ENCODE assay signal across 8 mouse cellular contexts in genomic region chr4:117866083-117866482, GRCm38 (mm10). TPM values are rescaled to one million over a fixed set of nuclear protein-coding genes. Genes with fewer than 3 reads are reported as not detected.
DNase-seq lines count a peak whose midpoint lies in the region; ATAC-seq and TF ChIP-seq lines count a peak whose summit lies in the region.

No protein-coding gene starts in this region.

- H3K27me3 ChIP-seq in midbrain, postnatal 0 days (ENCODE audit: insufficient read depth, low read length) = no peaks in the 10 kb centered on the region
- peaks cover 23% of the 10 kb centered on the region for H3K27me3 ChIP-seq in midbrain, embryonic 10.5 days (ENCODE audit: low read depth, poor library complexity, severe bottlenecking)
- no peaks in the 10 kb centered on the region for H3K27me3 ChIP-seq in embryonic facial prominence, embryonic 13.5 days
- no peaks in the 10 kb centered on the region; the same call in 1 of the 2 replicates for H3K27me3 ChIP-seq in intestine, postnatal 0 days (replicated peaks; ENCODE audit: control insufficient read depth, insufficient read depth, low read length)

- H3K9ac ChIP-seq in midbrain, postnatal 0 days (replicated peaks; ENCODE audit: low read length, poor library complexity, severe bottlenecking) = no peak overlapping the region
- no peak overlapping the region for H3K9ac ChIP-seq in embryonic facial prominence, embryonic 13.5 days
- no peak overlapping the region for H3K9ac ChIP-seq in intestine, postnatal 0 days (ENCODE audit: low read depth, low read length)

- 0 out of 2 replicates have a peak, but pooled peaks cover 3% of the 10 kb centered on the region for H3K36me3 ChIP-seq in midbrain, postnatal 0 days (ENCODE audit: insufficient read depth, low read length)
- no peaks in the 10 kb centered on the region for H3K36me3 ChIP-seq in midbrain, embryonic 10.5 days
- H3K36me3 ChIP-seq in embryonic facial prominence, embryonic 13.5 days = peaks cover 10% of the 10 kb centered on the region; the same call in 1 of the 2 replicates
- peaks cover 4% of the 10 kb centered on the region; the same call in 1 of the 2 replicates for H3K36me3 ChIP-seq in intestine, postnatal 0 days (ENCODE audit: control insufficient read depth, insufficient read depth)

- TF ChIP-seq CTCF in midbrain, postnatal 0 days (IDR thresholded peaks at IDR 0.05) = no peak
- no peak for TF ChIP-seq CTCF in intestine, postnatal 0 days (IDR thresholded peaks at IDR 0.05; ENCODE audit: low read depth)

- no peak overlapping the region for H3K27ac ChIP-seq in midbrain, postnatal 0 days (ENCODE audit: low read depth, low read length)
- no peak overlapping the region for H3K27ac ChIP-seq in midbrain, embryonic 10.5 days (replicated peaks)
- H3K27ac ChIP-seq in embryonic facial prominence, embryonic 13.5 days = no peak overlapping the region; the same call in 1 of the 2 replicates
- H3K27ac ChIP-seq in intestine, postnatal 0 days (ENCODE audit: low read depth, low read length) = no peak overlapping the region

- 0 out of 2 replicates have a peak, but pooled peaks cover 3% of the 10 kb centered on the region for H3K4me1 ChIP-seq in midbrain, postnatal 0 days (ENCODE audit: insufficient read depth, low read length)
- H3K4me1 ChIP-seq in midbrain, embryonic 10.5 days = peaks cover 39% of the 10 kb centered on the region
- peaks cover 34% of the 10 kb centered on the region for H3K4me1 ChIP-seq in embryonic facial prominence, embryonic 13.5 days
- no peaks in the 10 kb centered on the region for H3K4me1 ChIP-seq in intestine, postnatal 0 days (replicated peaks; ENCODE audit: control insufficient read depth, insufficient read depth, low read length)

- 55% methylated on average over 9 of the region's 9 CpGs for WGBS in midbrain, postnatal 0 days
- 64% methylated on average over 9 of the region's 9 CpGs for WGBS in midbrain, embryonic 10.5 days
- WGBS in embryonic facial prominence, embryonic 13.5 days = 45% methylated on average over 9 of the region's 9 CpGs
- WGBS in intestine, postnatal 0 days = 57% methylated on average over 9 of the region's 9 CpGs

- H3K4me3 ChIP-seq in midbrain, postnatal 0 days (ENCODE audit: low read depth, low read length) = no peak overlapping the region
- no peak overlapping the region for H3K4me3 ChIP-seq in midbrain, embryonic 10.5 days
- H3K4me3 ChIP-seq in embryonic facial prominence, embryonic 13.5 days = no peak overlapping the region
- no peak overlapping the region for H3K4me3 ChIP-seq in intestine, postnatal 0 days (ENCODE audit: low read depth, low read length)

- no peak for ATAC-seq in midbrain, postnatal 0 days (ENCODE audit: low FRiP score)
- no peak for ATAC-seq in embryonic facial prominence, embryonic 13.5 days (ENCODE audit: insufficient number of reproducible peaks, insufficient read depth, low FRiP score, low TSS enrichment, low read depth)
- 0 out of 2 replicates have a peak, but pooled peaks have one; percentile 23 for ATAC-seq in intestine, postnatal 0 days

- no peak overlapping the region for H3K4me2 ChIP-seq in midbrain, postnatal 0 days (ENCODE audit: low read depth, low read length, poor library complexity, severe bottlenecking)
- H3K4me2 ChIP-seq in embryonic facial prominence, embryonic 13.5 days = peak overlapping the region; percentile 17; the same call in 1 of the 2 replicates
- H3K4me2 ChIP-seq in intestine, postnatal 0 days (replicated peaks; ENCODE audit: low read depth) = no peak overlapping the region

- no peaks in the 10 kb centered on the region for H3K9me3 ChIP-seq in midbrain, postnatal 0 days (ENCODE audit: low read length)
- no peaks in the 10 kb centered on the region for H3K9me3 ChIP-seq in midbrain, embryonic 10.5 days (replicated peaks)
- H3K9me3 ChIP-seq in embryonic facial prominence, embryonic 13.5 days = no peaks in the 10 kb centered on the region
- H3K9me3 ChIP-seq in intestine, postnatal 0 days (ENCODE audit: control insufficient read depth) = no peaks in the 10 kb centered on the region

- DNase-seq in midbrain, postnatal 0 days (ENCODE audit: low spot score) = peak; percentile 71
- no peak for DNase-seq in midbrain, embryonic 10.5 days (ENCODE audit: low spot score)
- DNase-seq in lung, postnatal 10 days = peak; percentile 87
- peak; percentile 40 for DNase-seq in urinary bladder, postnatal 10 days (ENCODE audit: low spot score)
- DNase-seq in left cerebral cortex, adult 18-20 months (ENCODE audit: low spot score in 2 of 2) = no peak
- DNase-seq in left cerebral cortex, adult 9 months (ENCODE audit: low spot score in 2 of 2) = no peak

RNA-seq across cellular contexts. Expression of gene Ccdc24, which starts 6.3 kb away (rescaled TPM):
- 2.0 and 9.0 TPM in 2 replicates for total RNA-seq in midbrain, postnatal 0 days (2014; rRNA removed)
- polyA plus RNA-seq in midbrain, postnatal 0 days (2015; fragmentation: Nextera tagmentation; extraction: Ambion mirVana) = 1.2 and 1.4 TPM in 2 replicates
- 1.1 and 2.2 TPM in 2 replicates for polyA plus RNA-seq in midbrain, embryonic 10.5 days (2016; fragmentation: Nextera tagmentation; extraction: Ambion mirVana)
- polyA plus RNA-seq in embryonic facial prominence, embryonic 13.5 days (2015; fragmentation: Nextera tagmentation; extraction: Ambion mirVana) = 1.9 and 2.3 TPM in 2 replicates
- polyA plus RNA-seq in intestine, postnatal 0 days (2015; fragmentation: Nextera tagmentation; extraction: Ambion mirVana) = 0.64 and 0.80 TPM in 2 replicates
- under 1 TPM; 0.37 to 0.84 TPM for total RNA-seq in left cerebral cortex, adult 18-20 months (2021)

RNA-seq across cellular contexts. Expression of gene B4galt2, which starts 17.2 kb away (rescaled TPM):
- total RNA-seq in midbrain, postnatal 0 days (2014; rRNA removed) = 238 and 337 TPM in 2 replicates
- 86.8 and 92.9 TPM in 2 replicates for polyA plus RNA-seq in midbrain, postnatal 0 days (2015; fragmentation: Nextera tagmentation; extraction: Ambion mirVana)
- 24.8 and 27.9 TPM in 2 replicates for polyA plus RNA-seq in midbrain, embryonic 10.5 days (2016; fragmentation: Nextera tagmentation; extraction: Ambion mirVana)
- polyA plus RNA-seq in embryonic facial prominence, embryonic 13.5 days (2015; fragmentation: Nextera tagmentation; extraction: Ambion mirVana) = 33.8 and 38.7 TPM in 2 replicates
- polyA plus RNA-seq in intestine, postnatal 0 days (2015; fragmentation: Nextera tagmentation; extraction: Ambion mirVana) = 8.7 and 8.9 TPM in 2 replicates
- 10 to 100 TPM; 82.6 to 89.3 TPM for total RNA-seq in left cerebral cortex, adult 18-20 months (2021)

RNA-seq across cellular contexts. Expression of gene Atp6v0b, which starts 21.1 kb away (rescaled TPM):
- total RNA-seq in midbrain, postnatal 0 days (2014; rRNA removed) = 607 and 625 TPM in 2 replicates
- polyA plus RNA-seq in midbrain, postnatal 0 days (2015; fragmentation: Nextera tagmentation; extraction: Ambion mirVana) = 667 and 754 TPM in 2 replicates
- polyA plus RNA-seq in midbrain, embryonic 10.5 days (2016; fragmentation: Nextera tagmentation; extraction: Ambion mirVana) = 193 and 213 TPM in 2 replicates
- 183 and 186 TPM in 2 replicates for polyA plus RNA-seq in embryonic facial prominence, embryonic 13.5 days (2015; fragmentation: Nextera tagmentation; extraction: Ambion mirVana)
- polyA plus RNA-seq in intestine, postnatal 0 days (2015; fragmentation: Nextera tagmentation; extraction: Ambion mirVana) = 441 and 442 TPM in 2 replicates
- 100 to 1,000 TPM; 421 to 464 TPM for total RNA-seq in left cerebral cortex, adult 18-20 months (2021)

RNA-seq across cellular contexts. Expression of gene Dph2, which starts 25.7 kb away (rescaled TPM):
- total RNA-seq in midbrain, postnatal 0 days (2014; rRNA removed) = 13.8 and 23.3 TPM in 2 replicates
- polyA plus RNA-seq in midbrain, postnatal 0 days (2015; fragmentation: Nextera tagmentation; extraction: Ambion mirVana) = 13.3 and 15.9 TPM in 2 replicates
- polyA plus RNA-seq in midbrain, embryonic 10.5 days (2016; fragmentation: Nextera tagmentation; extraction: Ambion mirVana) = 27.9 and 30.9 TPM in 2 replicates
- 19.2 and 20.2 TPM in 2 replicates for polyA plus RNA-seq in embryonic facial prominence, embryonic 13.5 days (2015; fragmentation: Nextera tagmentation; extraction: Ambion mirVana)
- polyA plus RNA-seq in intestine, postnatal 0 days (2015; fragmentation: Nextera tagmentation; extraction: Ambion mirVana) = 5.0 and 5.5 TPM in 2 replicates
- 1 to 10 TPM; 9.2 to 9.8 TPM for total RNA-seq in left cerebral cortex, adult 18-20 months (2021)

RNA-seq across cellular contexts. Expression of gene Slc6a9, which starts 31.8 kb away (rescaled TPM):
- 71.2 and 105 TPM in 2 replicates for total RNA-seq in midbrain, postnatal 0 days (2014; rRNA removed)
- polyA plus RNA-seq in midbrain, postnatal 0 days (2015; fragmentation: Nextera tagmentation; extraction: Ambion mirVana) = 58.7 and 70.5 TPM in 2 replicates
- polyA plus RNA-seq in midbrain, embryonic 10.5 days (2016; fragmentation: Nextera tagmentation; extraction: Ambion mirVana) = 6.7 and 8.6 TPM in 2 replicates
- 12.7 and 12.9 TPM in 2 replicates for polyA plus RNA-seq in embryonic facial prominence, embryonic 13.5 days (2015; fragmentation: Nextera tagmentation; extraction: Ambion mirVana)
- 4.9 and 5.8 TPM in 2 replicates for polyA plus RNA-seq in intestine, postnatal 0 days (2015; fragmentation: Nextera tagmentation; extraction: Ambion mirVana)
- 10 to 100 TPM; 35.9 to 36.3 TPM for total RNA-seq in left cerebral cortex, adult 18-20 months (2021)

Comparison
In these comparisons a context has a peak if more than half of its experiments do, and no peak if none do; other contexts are left out.
1. DNase-seq: peak in midbrain, postnatal 0 days (single experiment), lung, postnatal 10 days (single experiment) and urinary bladder, postnatal 10 days (single experiment); none in midbrain, embryonic 10.5 days (single experiment), left cerebral cortex, adult 18-20 months (0 of 2) and left cerebral cortex, adult 9 months (0 of 2).